Mouse (Mus musculus) liver, embryonic 14.5 days (tissue): ENCODE results near the gene Rtl6. TPM values are rescaled to one million over a fixed set of nuclear protein-coding genes. Genes with fewer than 3 reads are reported as not detected.

Experiments used
- ATAC-seq: fragments of 200-750 bp; cut with Nextera tagmentation; 2 replicates; pipeline ENCODE4 v1.8.0; 2017; ENCODE audit warnings: moderate number of reproducible peaks, mild to moderate bottlenecking, moderate library complexity; ENCODE audit not compliant: insufficient read depth
- DNase-seq, 3 experiments: peaks; one replicate each; pipeline ENCODE4 v3.0.0-alpha.2; 2012 to 2013; ENCODE audit warnings: low read depth in 3 of 3, low spot score in 3 of 3
- H3K27ac ChIP-seq: fragments of 300-500 bp; sonication (generic); 2 replicates; pipeline ENCODE4 v1.5.1; 2014; ENCODE audit warnings: moderate library complexity, mild to moderate bottlenecking, control low read depth, inconsistent platforms
- H3K27me3 ChIP-seq: fragments of 300-500 bp; sonication (generic); 2 replicates; pipeline ENCODE4 v1.6.1; 2014; ENCODE audit warnings: mild to moderate bottlenecking, low read length, moderate library complexity; ENCODE audit not compliant: control insufficient read depth, insufficient read depth
- H3K36me3 ChIP-seq: fragments of 300-500 bp; sonication (generic); replicated peaks from 2 replicates; pipeline ENCODE4 v1.6.1; 2014; ENCODE audit warnings: low read depth; ENCODE audit not compliant: control insufficient read depth, insufficient read depth
- H3K4me1 ChIP-seq, 2 experiments: fragments of 200-500 bp in 1 of 2; fragments of 300-500 bp in 1 of 2; sonication (generic) in 1 of 2; replicated peaks; 2 replicates each; pipeline ENCODE4 v1.6.1; 2012 to 2014; ENCODE audit warnings: antibody characterized with exemption in 1 of 2, inconsistent platforms in 1 of 2, low read length in 1 of 2; ENCODE audit not compliant: control insufficient read depth in 2 of 2, insufficient read depth in 2 of 2
- H3K4me2 ChIP-seq: fragments of 300-500 bp; sonication (generic); 2 replicates; pipeline ENCODE4 v1.6.1; 2014; ENCODE audit warnings: low read depth, mild to moderate bottlenecking, control low read depth, moderate library complexity
- H3K4me3 ChIP-seq, 2 experiments: fragments of 200-500 bp in 1 of 2; fragments of 300-500 bp in 1 of 2; sonication (generic) in 1 of 2; 2 replicates each; pipeline ENCODE4 v1.5.1; 2012 to 2014; ENCODE audit warnings: low read depth in 2 of 2, low read length in 2 of 2, mild to moderate bottlenecking in 2 of 2, control low read depth in 1 of 2, inconsistent platforms in 1 of 2, moderate library complexity in 1 of 2; ENCODE audit not compliant: insufficient read depth in 1 of 2
- H3K9ac ChIP-seq: fragments of 300-500 bp; sonication (generic); replicated peaks from 2 replicates; pipeline ENCODE4 v1.6.1; 2014; ENCODE audit warnings: mild to moderate bottlenecking, control low read depth, moderate library complexity
- H3K9me3 ChIP-seq: fragments of 300-500 bp; sonication (generic); 2 replicates; pipeline ENCODE4 v1.6.1; 2016; ENCODE audit warnings: low read length, mixed read lengths; ENCODE audit not compliant: control insufficient read depth
- CTCF ChIP-seq: IDR thresholded peaks from 2 replicates; pipeline ENCODE4 v1.5.1; 2016; ENCODE audit warnings: antibody characterized with exemption, low read depth, control low read depth
- EP300 ChIP-seq: IDR thresholded peaks from 2 replicates; pipeline ENCODE4 v1.6.1; 2016; ENCODE audit warnings: antibody characterized with exemption, low read depth
- WGBS: fragments of 180-500 bp; shearing (Covaris S2); extraction: QIAGEN DNeasy Blood & Tissue Kit; methylation state at CpG from one replicate; pipeline ENCODE4 v1.1.7; 2014; ENCODE audit not compliant: insufficient replicate concordance; 5-methylcytosine and 5-hydroxymethylcytosine counted together
- polyA plus RNA-seq, 2 experiments: library from polyadenylated mRNA; depleted of rRNA in 1 of 2; stranded (reverse) in 1 of 2; unstranded in 1 of 2; fragments of >200 nt; fragmentation: Nextera tagmentation in 1 of 2; extraction: Ambion mirVana in 1 of 2; gene quantifications; 2 replicates each; pipeline versions ENCODE4 v1.2.1 to v1.2.3; 2012 to 2014

Gene Rtl6
- polyA plus RNA-seq, 2 experiments, result 0.52 TPM

GRCm38 (mm10) chr15:84531535-84531934 lies 26.1 kb downstream of the Rtl6 start:
- 51% methylated on average over 10 of the region's 10 CpGs for WGBS
- TF ChIP-seq EP300 (no peak), CTCF (no peak)
- DNase-seq, result no peak

GRCm38 (mm10) chr15:84526921-84527320 lies 30.7 kb downstream of the Rtl6 start:
- no peak for DNase-seq
- H3K9me3 ChIP-seq, result no peaks in the 10 kb centered on the region
- H3K4me1 ChIP-seq, result no peaks in the 10 kb centered on the region
- WGBS, result 43% methylated on average over 14 of the region's 14 CpGs
- ATAC-seq, result no peak
- H3K27ac ChIP-seq, result no peak overlapping the region
- no peak overlapping the region for H3K9ac ChIP-seq
- no peak overlapping the region for H3K4me2 ChIP-seq
- no peak for TF ChIP-seq EP300
- TF ChIP-seq CTCF, result no peak
- no peak overlapping the region for H3K4me3 ChIP-seq
- no peaks in the 10 kb centered on the region for H3K27me3 ChIP-seq
- H3K36me3 ChIP-seq, result no peaks in the 10 kb centered on the region

More at GRCm38 (mm10) chr15:84531535-84531934, 26.1 kb downstream of the Rtl6 start:
- no peak overlapping the region for H3K27ac ChIP-seq
- no peak overlapping the region for H3K4me2 ChIP-seq
- no peak for ATAC-seq
- H3K9ac ChIP-seq, result no peak overlapping the region
- no peaks in the 10 kb centered on the region for H3K9me3 ChIP-seq
- no peaks in the 10 kb centered on the region for H3K4me1 ChIP-seq
- no peaks in the 10 kb centered on the region for H3K36me3 ChIP-seq
- H3K27me3 ChIP-seq, result no peaks in the 10 kb centered on the region
- no peak overlapping the region for H3K4me3 ChIP-seq

- no peak for ATAC-seq
- Histone ChIP-seq H3K27ac (no peak overlapping the region), H3K4me3 (no peak overlapping the region), H3K27me3 (no peaks in the 10 kb centered on the region), H3K9me3 (no peaks in the 10 kb centered on the region), H3K9ac (no peak overlapping the region), H3K36me3 (no peaks in the 10 kb centered on the region), H3K4me2 (no peak overlapping the region), H3K4me1 (no peaks in the 10 kb centered on the region)
- TF ChIP-seq EP300 (no peak), CTCF (no peak)
- no peak for DNase-seq
- whole genome bisulfite sequencing, result 38% methylated on average over 5 of the region's 5 CpGs
These were observed 32.3 kb downstream of the Rtl6 start for GRCm38 (mm10) chr15:84525222-84525883.

GRCm38 (mm10) chr15:84522953-84523689 lies 34.5 kb downstream of the Rtl6 start:
- TF ChIP-seq CTCF (no peak), EP300 (no peak)
- H3K9me3 ChIP-seq, result no peaks in the 10 kb centered on the region
- ATAC-seq, result no peak

GRCm38 (mm10) chr15:84521486-84521885 lies 36.1 kb downstream of the Rtl6 start:
- WGBS, result 60% methylated on average over 4 of the region's 4 CpGs
- no peak for DNase-seq
- no peak overlapping the region for H3K27ac ChIP-seq
- H3K4me3 ChIP-seq, result no peak overlapping the region
- no peaks in the 10 kb centered on the region for H3K27me3 ChIP-seq
- H3K4me1 ChIP-seq, result no peaks in the 10 kb centered on the region
- no peak for ATAC-seq
- H3K4me2 ChIP-seq, result no peak overlapping the region
- TF ChIP-seq EP300 (no peak), CTCF (no peak)
- H3K9ac ChIP-seq, result no peak overlapping the region
- H3K36me3 ChIP-seq, result no peaks in the 10 kb centered on the region
- H3K9me3 ChIP-seq, result no peaks in the 10 kb centered on the region

More at GRCm38 (mm10) chr15:84522953-84523689, 34.5 kb downstream of the Rtl6 start:
- Histone ChIP-seq H3K4me2 (no peak overlapping the region), H3K36me3 (no peaks in the 10 kb centered on the region), H3K27me3 (no peaks in the 10 kb centered on the region), H3K27ac (no peak overlapping the region), H3K9ac (no peak overlapping the region), H3K4me1 (no peaks in the 10 kb centered on the region), H3K4me3 (no peak overlapping the region)
- DNase-seq, result no peak
- WGBS, result 67% methylated on average over 8 of the region's 8 CpGs
